Mouse (Mus musculus): ENCODE measurements around the gene Cdc34. TPM values are rescaled to one million over a fixed set of nuclear protein-coding genes. Genes with fewer than 3 reads are reported as not detected.

Cdc34 gene
- total RNA-seq, 4 experiments from 2014 or later = 50.9 to 77.7 (median 69.2) TPM

- DNase-seq = no peak
Measured at GRCm38 (mm10) chr10:79717640-79718357, 35.8 kb downstream of the Cdc34 start.

GRCm38 (mm10) chr10:79721089-79721488, 39.1 kb downstream of the Cdc34 start:
- no peak for DNase-seq

- DNase-seq = no peak
Measured at GRCm38 (mm10) chr10:79723047-79723446, 41.1 kb downstream of the Cdc34 start.

- DNase-seq = no peak
Measured at GRCm38 (mm10) chr10:79723692-79724091, 41.7 kb downstream of the Cdc34 start.

- DNase-seq = no peak
Measured at GRCm38 (mm10) chr10:79726090-79726489, 44.1 kb downstream of the Cdc34 start.

- DNase-seq = no peak
Measured at GRCm38 (mm10) chr10:79728323-79729249, 46.6 kb downstream of the Cdc34 start.

GRCm38 (mm10) chr10:79729357-79729965, 47.5 kb downstream of the Cdc34 start:
- no peak for DNase-seq

GRCm38 (mm10) chr10:79732500-79732899, 50.5 kb downstream of the Cdc34 start:
- DNase-seq = no peak

- DNase-seq = no peak
Measured at GRCm38 (mm10) chr10:79733847-79734246, 51.9 kb downstream of the Cdc34 start.

- DNase-seq = no peak
Measured at GRCm38 (mm10) chr10:79735361-79735760, 53.4 kb downstream of the Cdc34 start.

- no peak for DNase-seq
Measured at GRCm38 (mm10) chr10:79736706-79737105, 54.7 kb downstream of the Cdc34 start.

Other genes starting within 250 kb of the Cdc34 start
- gene Vmn2r83, start 213.5 kb upstream of the Cdc34 start, total RNA-seq (2022) = not detected
- gene Plpp2, start 148.4 kb upstream of the Cdc34 start, total RNA-seq (2022) = 10 to 100 TPM; 21.3 to 49.8 (median 30.1) TPM
- 10 to 100 TPM; 24.2 to 49.8 (median 41.4) TPM for gene Mier2, start 127.0 kb upstream of the Cdc34 start, total RNA-seq (2022)
- not detected for gene Theg, start 94.9 kb upstream of the Cdc34 start, total RNA-seq (2022)
- under 1 TPM; 0.12 to 0.31 (median 0.17) TPM for gene C2cd4c, start 68.2 kb upstream of the Cdc34 start, total RNA-seq (2022)
- 10 to 100 TPM in 1 of 4 experiments, 1 to 10 TPM in 3; 3.6 to 11.4 (median 6.0) TPM for gene Shc2, start 44.3 kb upstream of the Cdc34 start, total RNA-seq (2022)
- not detected for gene Odf3l2, start 36.5 kb upstream of the Cdc34 start, total RNA-seq (2022)
- gene Madcam1, start 17.6 kb upstream of the Cdc34 start, total RNA-seq (2022) = not detected
- gene Tpgs1, start 12.8 kb upstream of the Cdc34 start, total RNA-seq (2022) = 10 to 100 TPM; 37.8 to 41.6 (median 39.3) TPM
- 1 to 10 TPM; 1.2 to 2.2 (median 1.7) TPM for gene Gzmm, start 6.8 kb downstream of the Cdc34 start, total RNA-seq (2022)
- 100 to 1,000 TPM; 578 to 598 (median 581) TPM for gene Bsg, start 22.3 kb downstream of the Cdc34 start, total RNA-seq (2022)
- 10 to 100 TPM in 2 of 4 experiments, 1 to 10 TPM in 2; 8.1 to 10.9 (median 10.3) TPM for gene Hcn2, start 34.4 kb downstream of the Cdc34 start, total RNA-seq (2022)
- 10 to 100 TPM; 58.5 to 79.0 (median 70.8) TPM for gene Polrmt, start 64.4 kb downstream of the Cdc34 start, total RNA-seq (2022)
- 1 to 10 TPM in 2 of 4 experiments, under 1 TPM in 1, not detected in 1; 0.38 to 1.2 (median 1.1) TPM for gene Fgf22, start 72.9 kb downstream of the Cdc34 start, total RNA-seq (2022)
- gene Rnf126, start 84.8 kb downstream of the Cdc34 start, total RNA-seq (2022) = 10 to 100 TPM; 45.2 to 61.9 (median 50.8) TPM
- 10 to 100 TPM in 2 of 4 experiments, 1 to 10 TPM in 2; 8.8 to 55.0 (median 26.2) TPM for gene Fstl3, start 95.1 kb downstream of the Cdc34 start, total RNA-seq (2022)
- under 1 TPM in 2 of 4 experiments, not detected in 2; 0.13 to 0.38 TPM for gene Prss57, start 108.8 kb downstream of the Cdc34 start, total RNA-seq (2022)
- 100 to 1,000 TPM in 2 of 4 experiments, 10 to 100 TPM in 2; 72.7 to 123 (median 96.1) TPM for gene Palm, start 111.4 kb downstream of the Cdc34 start, total RNA-seq (2022)
- under 1 TPM; 0.64 to 0.95 (median 0.70) TPM for gene Misp, start 138.8 kb downstream of the Cdc34 start, total RNA-seq (2022)
- 100 to 1,000 TPM; 249 to 275 (median 255) TPM for gene Ptbp1, start 172.2 kb downstream of the Cdc34 start, total RNA-seq (2022)
- gene Prtn3, start 192.3 kb downstream of the Cdc34 start, total RNA-seq (2022) = under 1 TPM in 1 of 4 experiments, not detected in 3; 0.35 TPM
- gene Plppr3, start 192.4 kb downstream of the Cdc34 start, total RNA-seq (2022) = 1 to 10 TPM; 1.7 to 4.3 (median 3.0) TPM
- not detected for gene Elane, start 204.1 kb downstream of the Cdc34 start, total RNA-seq (2022)
- gene Cfd, start 208.7 kb downstream of the Cdc34 start, total RNA-seq (2022) = 1,000 to 10,000 TPM in 2 of 4 experiments, 100 to 1,000 TPM in 2; 123 to 1,857 (median 821) TPM
- gene Med16, start 226.7 kb downstream of the Cdc34 start, total RNA-seq (2022) = 10 to 100 TPM; 50.9 to 60.7 (median 57.8) TPM
- not detected for gene Gm26602, start 228.7 kb downstream of the Cdc34 start, total RNA-seq (2022)
- gene Kiss1r, start 234.8 kb downstream of the Cdc34 start, total RNA-seq (2022) = 1 to 10 TPM; 1.1 to 5.6 (median 4.0) TPM
- gene R3hdm4, start 239.0 kb downstream of the Cdc34 start, total RNA-seq (2022) = 100 to 1,000 TPM in 3 of 4 experiments, 10 to 100 TPM in 1; 99.4 to 132 (median 112) TPM
- 1 to 10 TPM; 5.3 to 9.8 (median 7.5) TPM for gene Arid3a, start 244.8 kb downstream of the Cdc34 start, total RNA-seq (2022)